Mouse (Mus musculus) neutrophil, adult 5-6 weeks (primary cell): ENCODE data around the gene Hoxd8. TPM values are rescaled to one million over a fixed set of nuclear protein-coding genes. Genes with fewer than 3 reads are reported as not detected.

Experiments used
- ATAC-seq: fragments of 151-379, 151-347 bp; 2 replicates; pipeline ENCODE4 v1.8.0; 2017; ENCODE audit warnings: mild to moderate bottlenecking, moderate TSS enrichment; ENCODE audit not compliant: insufficient number of reproducible peaks, poor library complexity, low FRiP score, severe bottlenecking; ENCODE audit errors: extremely low read depth
- total RNA-seq: library from RNA; stranded (forward); fragments of 200-1000 nt; gene quantifications from 2 replicates; pipeline ENCODE4 v1.2.3, GENCODE M21; 2017

The Hoxd8 gene
- total RNA-seq, 1 experiment from 2014 or later: not detected

DNA sequence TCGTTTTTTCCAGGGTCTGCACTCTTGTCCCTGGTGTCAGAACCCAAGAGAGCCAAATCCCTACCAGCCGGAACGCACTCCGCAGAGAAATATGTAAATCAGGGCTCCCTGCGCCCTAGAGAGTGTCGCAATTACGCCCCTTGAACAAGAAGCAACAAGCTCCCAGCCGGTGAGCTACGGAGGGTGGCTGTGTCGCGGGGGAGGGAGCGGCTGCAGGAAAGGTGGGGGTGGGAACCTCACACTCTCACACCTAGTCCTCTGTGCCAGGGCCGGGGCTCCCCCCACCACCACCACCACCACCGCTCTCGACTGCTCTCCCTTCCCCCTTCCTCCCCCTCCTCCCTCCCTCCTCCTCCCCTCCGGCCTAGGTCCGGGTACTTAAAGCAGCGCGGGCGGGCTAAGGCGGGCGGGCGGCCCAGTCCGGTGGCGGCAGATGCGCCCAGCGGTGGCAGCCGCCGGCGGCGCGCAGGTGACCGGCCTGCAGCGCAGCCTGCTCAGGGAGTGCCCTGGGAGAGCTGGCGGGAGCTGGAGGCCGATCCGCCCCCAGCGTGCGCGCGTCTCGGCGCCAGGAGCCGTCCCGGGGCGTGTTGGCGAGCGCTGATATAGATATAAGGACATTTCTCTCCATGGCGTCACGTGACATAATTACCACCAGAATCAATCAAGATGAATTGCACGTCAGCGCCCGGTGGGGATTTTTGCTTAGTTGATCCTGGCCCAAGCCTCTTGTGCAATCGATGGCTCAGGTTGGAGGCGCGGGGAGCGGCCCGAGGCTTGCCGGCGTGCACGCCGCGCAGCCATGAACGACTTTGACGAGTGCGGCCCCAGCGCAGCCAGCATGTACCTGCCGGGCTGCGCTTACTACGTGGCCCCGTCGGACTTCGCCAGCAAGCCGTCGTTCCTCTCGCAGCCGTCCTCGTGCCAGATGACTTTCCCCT, 22.6 kb upstream of the Hoxd8 start:
- ATAC-seq: no peak

DNA sequence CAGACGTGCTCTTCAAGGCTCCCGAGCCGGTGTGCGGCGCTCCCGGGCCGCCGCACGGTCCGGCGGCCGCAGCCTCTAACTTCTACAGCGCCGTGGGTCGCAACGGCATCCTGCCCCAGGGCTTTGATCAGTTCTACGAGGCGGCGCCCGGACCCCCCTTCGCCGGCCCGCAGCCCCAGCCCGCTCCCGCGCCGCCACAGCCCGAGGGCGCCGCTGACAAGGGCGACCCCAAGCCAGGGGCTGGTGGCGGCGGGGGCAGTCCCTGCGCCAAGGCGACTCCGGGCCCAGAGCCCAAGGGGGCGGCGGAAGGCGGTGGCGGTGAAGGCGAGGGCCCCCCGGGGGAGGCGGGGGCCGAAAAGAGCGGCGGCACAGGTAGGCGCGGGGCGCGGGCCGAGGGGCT, 21.6 kb upstream of the Hoxd8 start:
- ATAC-seq: no peak

DNA sequence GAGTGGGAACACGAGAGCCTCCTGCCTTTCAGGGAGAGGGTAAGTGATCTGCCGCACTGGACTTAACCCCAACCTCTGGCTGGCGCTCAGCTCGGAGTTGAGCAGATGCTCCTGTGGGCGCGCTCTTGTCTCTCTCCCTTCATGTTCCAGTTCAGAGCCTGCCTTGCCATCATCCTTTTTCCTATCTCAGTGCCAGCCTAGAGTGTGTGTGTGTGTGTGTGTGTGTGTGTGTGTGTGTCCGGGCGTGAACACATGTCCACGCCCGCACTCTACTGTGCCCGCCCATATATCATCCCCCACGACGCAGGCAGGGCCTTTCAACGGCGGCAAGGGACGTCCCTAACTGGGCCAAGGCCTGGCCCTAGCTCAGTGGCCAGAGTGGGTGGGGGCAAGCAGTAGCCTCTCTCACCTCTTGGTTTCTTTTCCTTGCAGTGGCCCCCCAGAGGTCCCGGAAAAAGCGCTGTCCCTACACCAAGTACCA, 20.9 kb upstream of the Hoxd8 start:
- ATAC-seq: no peak

DNA sequence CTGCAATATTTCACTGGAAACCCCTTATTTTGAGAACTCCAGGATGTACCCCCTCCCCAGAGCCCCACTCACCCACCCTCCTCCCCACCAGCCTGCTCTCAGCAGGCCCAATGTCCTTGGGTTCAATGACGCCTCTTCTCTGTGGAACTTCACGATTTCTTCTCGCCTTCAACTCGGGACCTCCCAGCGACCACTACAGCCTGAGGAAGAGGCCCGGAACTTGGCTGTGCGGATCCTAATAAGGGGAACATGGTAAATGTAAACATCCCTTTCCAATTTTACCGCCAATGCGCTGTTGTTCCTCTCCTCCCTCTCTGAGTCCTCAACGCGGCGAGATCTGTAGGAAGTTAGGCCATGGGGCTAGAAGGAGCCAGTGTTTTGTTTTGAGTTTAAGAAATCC, 20.3 kb upstream of the Hoxd8 start:
- no peak for ATAC-seq

DNA sequence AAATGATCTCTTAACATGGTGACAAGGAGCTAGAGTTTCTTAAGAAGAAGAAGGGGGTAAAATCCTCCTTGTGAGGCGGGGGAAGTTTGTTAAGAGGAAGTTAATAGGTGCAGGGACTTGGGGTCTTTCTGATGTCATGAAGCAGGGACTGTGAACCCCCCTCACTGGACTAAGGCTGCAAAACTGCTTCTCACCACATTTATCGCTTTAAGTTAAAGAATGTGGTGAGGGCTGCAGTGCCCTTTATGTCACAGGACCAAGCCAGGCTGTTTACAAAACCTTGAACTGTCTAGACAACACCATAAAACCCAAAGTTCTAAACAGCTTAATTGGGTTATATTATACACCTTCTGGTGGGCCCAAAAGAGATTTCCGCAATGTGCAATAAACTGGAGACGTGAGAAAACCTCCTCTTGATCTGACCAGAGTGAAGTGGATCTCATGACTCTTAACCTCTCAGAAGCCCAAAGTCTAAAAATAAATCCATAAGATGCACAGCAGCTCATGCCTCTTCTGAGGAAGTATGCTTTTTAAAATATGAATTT, 19.3 kb upstream of the Hoxd8 start:
- ATAC-seq: no peak

DNA sequence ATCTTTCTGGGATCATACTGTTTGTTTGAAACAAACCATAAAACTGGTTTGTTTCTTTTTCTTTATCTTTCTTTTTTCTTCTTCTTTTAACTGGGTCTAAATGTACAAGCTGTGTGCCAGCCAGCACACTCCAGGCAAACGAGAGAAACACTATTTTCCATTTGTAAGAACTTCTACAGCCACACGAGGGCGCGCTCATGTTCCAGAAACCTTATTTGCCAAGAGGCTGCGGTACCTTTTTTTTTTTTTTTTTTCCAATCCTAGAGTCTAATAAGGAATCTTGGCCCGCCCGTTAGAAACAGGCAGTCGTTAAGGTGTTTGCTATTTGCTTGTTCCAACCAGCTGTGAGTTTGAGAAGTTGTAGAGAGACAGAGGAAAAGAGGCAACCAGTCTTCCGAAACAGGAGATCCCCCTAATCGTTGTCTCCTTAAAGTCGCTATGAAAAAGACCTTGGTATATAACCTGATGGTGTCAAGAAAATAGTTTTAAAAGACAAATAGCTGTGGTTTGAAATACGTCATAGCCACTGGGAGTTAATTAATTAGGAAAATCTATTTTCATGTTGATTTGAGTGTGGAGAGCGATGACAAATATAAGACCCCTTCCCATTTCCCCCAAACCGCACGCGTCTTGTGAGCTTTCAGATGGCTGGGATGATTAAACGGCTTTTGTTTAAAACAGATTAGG, 18.0 kb upstream of the Hoxd8 start:
- ATAC-seq: no peak

DNA sequence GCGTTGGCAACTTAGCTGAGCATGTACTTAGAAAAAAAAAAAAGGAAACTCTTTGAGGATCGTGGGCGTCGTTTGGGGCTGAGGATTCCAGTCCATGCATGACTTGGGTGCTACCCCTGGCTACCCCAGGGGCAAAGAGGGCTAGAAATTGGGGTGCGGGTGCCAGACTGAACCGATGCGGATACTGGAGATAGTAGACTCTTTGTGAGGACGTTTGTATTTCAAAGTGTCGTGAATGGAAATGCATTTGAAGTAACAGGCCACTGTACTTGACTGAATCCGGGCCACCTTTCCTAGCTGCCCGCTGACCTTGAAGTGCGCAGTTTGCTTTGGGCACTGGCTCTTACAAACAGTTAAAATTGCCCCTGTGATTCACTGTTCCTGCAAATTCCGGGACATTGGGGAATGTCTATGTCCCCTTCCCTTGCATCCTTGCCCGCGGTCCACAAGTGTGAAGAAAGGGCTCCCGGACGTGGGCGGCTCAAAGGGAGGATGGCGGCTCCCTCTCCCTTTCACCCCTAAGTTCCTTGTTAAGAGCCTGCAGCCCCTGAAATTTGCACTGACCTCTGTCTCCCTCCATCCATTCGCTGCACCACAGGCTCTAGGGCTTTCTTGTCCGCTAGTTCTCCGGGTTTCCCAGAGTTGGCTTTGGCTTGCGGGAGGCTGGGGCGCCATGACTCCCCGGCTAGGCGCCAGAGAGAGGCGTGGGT, 17.3 kb upstream of the Hoxd8 start:
- no peak for ATAC-seq

DNA sequence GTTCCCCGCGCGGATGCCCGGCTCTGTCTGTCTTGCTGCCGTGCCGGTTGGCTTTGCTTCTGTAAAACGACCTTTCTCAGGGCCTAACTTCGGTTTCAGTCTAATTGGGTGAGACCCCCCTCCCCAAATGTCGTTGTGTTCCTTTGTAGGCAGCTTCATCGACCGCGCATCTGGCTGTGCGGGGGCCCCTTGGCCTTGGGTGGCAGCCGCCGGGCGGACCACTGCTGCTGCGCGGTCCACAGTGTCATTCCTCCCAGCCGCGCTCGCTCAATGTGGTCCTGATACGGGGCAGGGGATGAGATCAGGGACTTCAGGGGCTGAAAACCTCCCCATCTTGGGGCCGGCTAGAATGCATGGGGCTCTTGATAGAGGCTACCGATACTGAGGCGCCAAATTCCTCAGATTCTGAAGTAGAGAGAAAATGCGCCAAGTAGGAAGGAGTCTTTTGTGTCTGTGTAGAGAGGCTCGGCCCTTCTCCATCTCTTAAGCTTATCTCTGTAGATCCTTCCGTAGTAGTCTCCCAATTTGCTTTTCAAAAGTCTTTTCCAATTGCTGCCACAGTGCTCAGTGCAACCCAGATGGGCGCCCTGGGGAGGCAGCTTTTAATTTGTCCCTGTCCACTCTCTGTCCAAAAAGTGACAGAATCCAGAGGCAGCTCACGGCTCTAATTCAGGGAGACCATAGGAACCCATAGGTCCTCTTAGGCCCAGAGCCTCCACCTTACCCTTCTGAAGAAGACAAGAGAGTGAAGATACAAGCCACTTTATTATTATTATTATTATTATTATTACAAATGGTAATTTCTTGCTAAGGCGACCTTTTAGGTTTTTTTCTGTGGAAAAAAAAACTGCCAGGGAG, 16.5 kb upstream of the Hoxd8 start:
- ATAC-seq: no peak

DNA sequence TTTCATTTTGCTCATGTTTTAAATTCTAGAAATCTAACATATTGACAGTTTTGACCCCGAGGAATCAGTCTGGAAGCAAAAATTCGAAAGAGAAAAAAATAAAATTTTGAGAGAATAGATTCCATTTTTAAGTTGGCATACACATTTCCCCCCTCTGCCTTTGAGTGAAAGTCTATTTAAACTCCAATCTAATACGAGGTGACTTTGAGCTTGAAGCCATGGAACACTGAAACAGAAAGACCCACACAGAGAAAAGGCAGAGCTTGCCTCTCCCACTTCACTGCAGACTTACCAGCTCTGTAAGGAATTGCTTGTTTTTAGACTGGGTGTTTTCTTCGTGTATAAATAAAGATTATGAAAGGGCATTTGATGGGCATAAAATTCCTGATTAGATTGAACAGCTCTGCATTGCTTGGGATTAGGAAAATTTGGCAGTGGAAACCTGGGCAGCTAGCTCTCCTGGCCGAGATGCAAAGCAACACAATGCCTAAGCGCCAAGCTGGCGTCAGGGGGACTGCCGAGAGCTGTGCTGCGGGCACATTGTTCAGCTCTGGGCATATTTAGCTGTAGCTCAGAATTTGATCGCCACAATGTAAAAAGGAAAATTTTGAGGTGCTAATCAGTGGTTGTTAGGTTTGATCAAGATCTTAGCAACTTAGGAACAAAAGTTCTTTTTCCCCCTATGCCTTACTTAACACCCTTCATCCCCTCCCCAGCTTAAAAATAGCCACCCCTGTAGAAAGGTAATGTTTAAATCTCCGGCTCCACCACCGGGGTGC, 15.4 kb upstream of the Hoxd8 start:
- ATAC-seq: no peak

DNA sequence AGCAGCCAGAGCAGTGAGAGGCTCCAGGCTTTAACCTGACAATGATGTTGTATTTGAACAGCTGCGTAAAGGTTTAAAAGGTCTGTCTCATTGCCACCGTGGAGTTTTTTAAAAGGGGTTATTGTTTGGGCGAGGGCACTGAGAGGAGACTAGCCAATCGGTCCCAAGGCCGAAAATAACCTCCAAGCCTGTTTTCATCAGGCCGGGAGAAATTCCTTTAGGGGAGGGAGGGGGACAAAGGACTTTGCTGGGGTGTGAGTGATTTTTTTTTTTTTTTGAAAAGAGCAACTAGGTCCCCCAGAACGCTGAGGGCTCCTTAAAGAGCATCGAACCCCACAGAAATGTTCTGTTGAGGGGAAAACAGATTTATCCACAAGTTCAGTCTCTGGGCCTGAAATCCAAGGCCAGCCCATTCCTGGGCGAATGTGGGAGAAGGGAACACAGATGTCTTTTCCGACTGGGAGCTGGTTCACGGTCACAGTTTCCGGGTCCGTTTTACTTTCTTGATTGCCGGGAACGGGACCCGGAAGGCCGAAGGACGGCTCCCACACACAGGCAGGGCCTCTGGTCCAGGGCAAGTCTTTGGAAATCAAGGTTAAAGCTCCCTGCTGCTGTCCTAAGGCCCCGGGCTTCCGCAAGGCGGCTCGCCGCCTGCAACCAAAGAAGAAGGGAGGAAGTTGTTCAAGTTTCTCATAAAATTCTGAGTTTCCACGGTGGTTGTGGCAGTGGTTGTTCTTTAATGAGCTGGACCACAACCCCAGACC, 14.7 kb upstream of the Hoxd8 start:
- ATAC-seq: no peak

DNA sequence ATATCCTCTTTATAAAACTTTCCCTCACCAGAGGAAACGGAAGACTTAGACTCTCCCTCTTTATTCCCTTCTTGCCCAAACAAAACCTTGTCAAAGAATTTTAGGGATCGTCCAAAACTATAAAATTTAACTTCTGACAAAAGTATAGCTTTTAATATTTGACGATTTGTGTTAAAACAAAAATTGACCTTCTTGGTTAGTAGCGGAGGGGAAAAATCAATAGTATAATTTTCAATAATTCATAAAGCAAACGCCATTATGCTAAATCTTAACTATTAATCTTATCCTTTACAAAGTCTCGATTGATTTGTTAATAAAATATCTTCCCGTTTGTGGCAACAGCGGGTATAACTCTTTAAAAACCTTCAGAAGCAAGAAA, 14.1 kb upstream of the Hoxd8 start:
- ATAC-seq: no peak

DNA sequence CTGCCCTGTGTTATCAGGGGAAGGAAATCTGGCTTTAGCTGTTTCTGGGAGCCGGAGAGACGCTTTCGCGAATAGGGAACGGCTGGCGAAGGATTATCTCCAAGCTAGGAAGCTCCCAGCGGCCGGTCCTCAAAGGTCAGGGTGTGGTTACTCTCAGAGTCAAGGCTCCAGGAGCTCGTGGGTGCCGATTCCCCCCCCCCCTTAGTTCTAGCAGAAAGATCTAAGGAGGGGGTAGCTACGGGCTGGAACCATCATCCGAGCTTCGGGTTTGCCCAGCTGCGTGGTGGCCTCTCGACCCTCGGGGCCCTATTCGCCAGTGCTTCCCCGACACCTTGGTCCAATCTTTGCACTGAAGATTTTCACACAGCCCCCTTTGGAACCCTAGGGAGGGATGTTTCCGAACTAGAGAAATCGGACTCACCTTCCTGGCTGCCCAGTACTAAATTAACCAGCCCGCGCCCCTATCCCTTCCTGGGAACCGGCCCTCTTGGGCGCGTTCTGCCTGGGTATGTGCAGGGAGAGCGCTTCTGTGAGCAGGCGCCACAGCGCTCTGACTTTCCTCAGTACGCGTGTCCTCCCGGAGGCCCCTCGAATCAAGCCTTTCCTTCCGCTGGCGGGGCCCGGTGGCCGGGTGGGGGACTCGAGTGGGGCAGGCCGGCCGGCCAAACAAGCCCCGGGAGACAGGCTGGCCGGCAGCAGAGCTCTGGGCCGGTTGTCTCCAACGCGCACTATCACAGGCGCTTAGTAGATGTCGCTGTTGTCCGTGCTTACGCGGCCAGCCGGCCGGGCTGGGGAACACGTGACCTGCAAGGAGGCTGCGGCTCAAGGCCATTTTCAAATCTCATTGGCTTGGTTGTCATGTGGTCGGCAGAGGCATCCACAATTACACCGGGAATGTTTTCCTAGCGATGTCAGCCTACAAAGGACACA, 13.1 kb upstream of the Hoxd8 start, which contains the start of gene Hoxd10:
TSS of gene Hoxd10 (plus strand) at position 903 of the 930 bp plus-strand sequence.
- no peak for ATAC-seq

DNA sequence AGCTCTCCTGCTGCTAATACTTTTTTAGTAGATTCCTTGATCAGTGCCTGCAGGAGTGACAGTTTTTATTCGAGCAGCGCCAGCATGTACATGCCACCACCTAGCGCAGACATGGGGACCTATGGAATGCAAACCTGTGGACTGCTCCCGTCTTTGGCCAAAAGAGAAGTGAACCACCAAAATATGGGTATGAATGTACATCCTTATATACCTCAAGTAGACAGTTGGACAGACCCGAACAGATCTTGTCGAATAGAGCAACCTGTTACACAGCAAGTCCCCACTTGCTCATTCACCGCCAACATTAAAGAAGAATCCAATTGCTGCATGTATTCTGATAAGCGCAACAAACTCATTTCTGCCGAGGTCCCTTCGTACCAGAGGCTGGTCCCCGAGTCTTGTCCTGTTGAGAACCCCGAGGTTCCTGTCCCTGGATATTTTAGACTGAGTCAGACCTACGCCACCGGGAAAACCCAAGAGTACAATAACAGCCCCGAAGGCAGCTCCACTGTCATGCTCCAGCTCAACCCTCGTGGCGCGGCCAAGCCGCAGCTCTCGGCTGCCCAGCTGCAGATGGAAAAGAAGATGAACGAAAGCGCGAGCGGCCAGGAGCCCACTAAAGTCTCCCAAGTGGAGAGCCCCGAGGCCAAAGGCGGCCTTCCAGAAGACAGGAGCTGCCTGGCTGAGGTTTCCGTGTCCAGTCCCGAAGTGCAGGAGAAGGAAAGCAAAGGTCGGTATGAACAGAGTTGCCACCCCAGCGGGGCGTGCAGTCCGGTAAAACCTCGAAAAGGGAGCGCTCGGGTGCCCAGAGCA, 12.2 kb upstream of the Hoxd8 start:
- no peak for ATAC-seq

DNA sequence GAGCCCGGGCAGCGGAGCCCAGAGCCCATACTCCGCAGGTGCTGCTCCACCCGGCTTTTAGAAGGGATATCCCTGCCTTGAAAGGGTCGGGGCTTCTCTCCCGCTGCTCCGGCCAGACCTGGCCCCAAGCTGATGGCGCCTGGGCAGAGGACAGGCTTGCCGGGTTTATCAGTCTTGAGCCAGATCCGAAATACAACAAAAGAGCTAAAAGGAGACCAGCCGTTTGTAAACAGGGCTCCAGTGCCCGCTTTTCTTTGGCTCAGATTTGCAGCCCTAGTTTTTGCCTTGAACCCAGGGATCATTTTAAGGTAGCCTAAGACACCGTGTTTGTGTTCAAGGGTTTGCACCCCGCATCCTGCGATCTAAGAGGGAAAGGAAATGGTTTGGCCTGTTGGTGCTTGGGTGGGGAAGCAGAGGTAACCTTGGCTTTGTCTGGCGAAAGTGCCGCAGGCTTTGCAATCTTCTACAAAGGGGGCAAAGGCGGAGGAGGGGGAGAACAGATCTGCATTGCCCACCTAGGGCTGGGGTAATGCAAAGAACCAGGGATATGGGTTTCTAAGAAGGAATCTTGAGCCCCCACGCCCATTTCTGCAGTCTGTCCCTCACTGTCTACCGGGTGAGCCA, 11.5 kb upstream of the Hoxd8 start:
- ATAC-seq: no peak

DNA sequence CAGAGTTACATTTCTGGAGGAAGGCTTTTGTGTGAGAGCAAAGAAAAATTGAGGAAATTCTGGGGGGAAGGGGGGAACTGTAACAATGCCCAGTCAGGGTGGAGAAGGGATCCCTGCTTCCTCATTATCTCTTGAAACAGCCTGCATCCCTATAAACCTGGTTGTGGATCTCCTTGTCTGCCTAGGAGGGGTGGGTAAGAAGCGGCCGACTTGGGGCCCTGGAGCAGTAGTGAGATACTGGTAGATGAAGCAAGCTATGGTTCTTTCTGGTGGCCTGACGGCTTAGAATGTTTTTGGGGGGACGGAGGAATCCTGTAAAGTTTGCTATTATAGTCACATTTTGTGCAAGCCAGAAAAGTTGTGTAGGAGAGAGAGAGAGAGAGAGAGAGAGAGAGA, 11.0 kb upstream of the Hoxd8 start:
- ATAC-seq: no peak
